In genomic region chr4:135291841-135292240, GRCm38 (mm10) we compare ENCODE assay signal across 11 mouse cellular contexts. TPM values are rescaled to one million over a fixed set of nuclear protein-coding genes. Genes with fewer than 3 reads are reported as not detected.
A peak's percentile ranks its signal among the peaks of the same experiment; 100 is the strongest.
DNase-seq lines count a peak whose midpoint lies in the region; ATAC-seq and TF ChIP-seq lines count a peak whose summit lies in the region.
"Had no signal": no experiment of that assay in that cellular context is flagged by ENCODE, and none has a peak within 500 bp of the region (broad histone marks: within the 10 kb centered on the region; RNA-seq: fewer than 3 reads in every experiment).

No protein-coding gene starts in this region.

- H3K27me3 ChIP-seq in kidney, embryonic 16.5 days (ENCODE audit: insufficient read depth, low read length) = no peaks in the 10 kb centered on the region
- H3K27me3 ChIP-seq in myocyte (ENCODE audit: control insufficient read depth, insufficient read depth, insufficient read length) = no peaks in the 10 kb centered on the region

- H3K9ac ChIP-seq in kidney, embryonic 16.5 days (replicated peaks; ENCODE audit: low read length) = no peak overlapping the region

- no peaks in the 10 kb centered on the region for H3K36me3 ChIP-seq in kidney, embryonic 16.5 days (ENCODE audit: insufficient read depth, low read length)
- no peaks in the 10 kb centered on the region for H3K36me3 ChIP-seq in myocyte (ENCODE audit: control insufficient read depth, insufficient read depth)
- H3K36me3 ChIP-seq: embryonic facial prominence, embryonic 10.5 days had no signal

- peak overlapping the region; percentile 73 for H3K27ac ChIP-seq in gastrocnemius, adult 2 months
- H3K27ac ChIP-seq in kidney, embryonic 16.5 days (ENCODE audit: low read length) = peak overlapping the region; percentile 90

- no peaks in the 10 kb centered on the region for H3K79me2 ChIP-seq in myocyte (ENCODE audit: control insufficient read depth, insufficient read depth)

- intact Hi-C loops in gastrocnemius, adult 2 months (cut with DNase I) = no loop called here

- no peaks in the 10 kb centered on the region for H3K9me3 ChIP-seq in kidney, embryonic 16.5 days (ENCODE audit: low read length)
- H3K9me3 ChIP-seq: embryonic facial prominence, embryonic 10.5 days had no signal

- peaks cover 27% of the 10 kb centered on the region for H3K4me1 ChIP-seq in kidney, embryonic 16.5 days (ENCODE audit: insufficient read depth, low read length)

- DNase-seq in gastrocnemius, adult 2 months = no peak
- no peak for DNase-seq in gastrocnemius, postnatal 4 days (ENCODE audit: low spot score in 2 of 2)
- no peak for DNase-seq in kidney, adult 8-10 months
- no peak for DNase-seq in right cerebral cortex, postnatal 36 days (ENCODE audit: low spot score in 2 of 2)
- no peak for DNase-seq in layer of hippocampus, postnatal 14 days (ENCODE audit: low spot score in 2 of 2)
- DNase-seq: cerebellum, adult 9-10 months; right cerebral cortex, postnatal 4 days had no signal

- 43% methylated on average over 6 of the region's 6 CpGs for WGBS in kidney, embryonic 16.5 days

- H3K4me2 ChIP-seq in kidney, embryonic 16.5 days (replicated peaks; ENCODE audit: low read depth, low read length) = no peak overlapping the region
- peak overlapping the region; percentile 81 for H3K4me2 ChIP-seq in myocyte (ENCODE audit: low read depth)

- H3ac ChIP-seq in myocyte (ENCODE audit: control insufficient read depth, insufficient read length) = no peak overlapping the region

- no peak for ATAC-seq in kidney, embryonic 16.5 days (ENCODE audit: low FRiP score, low TSS enrichment)
- peak; percentile 55 for ATAC-seq in inflammation-experienced regulatory T-cells, adult 6 months

- peak overlapping the region; percentile 59; the same call in 1 of the 2 replicates for H3K4me3 ChIP-seq in gastrocnemius, adult 2 months
- H3K4me3 ChIP-seq in kidney, embryonic 16.5 days (ENCODE audit: low read length) = no peak overlapping the region
- peak overlapping the region; percentile 9 for H3K4me3 ChIP-seq in myocyte

- TF ChIP-seq POLR2A in myocyte (IDR thresholded peaks at IDR 0.05; ENCODE audit: insufficient read length, low read depth) = no peak

- no peak for TF ChIP-seq CTCF in gastrocnemius, adult 2 months (IDR thresholded peaks at IDR 0.05)

TF ChIP-seq in myocyte, 11 proteins besides CTCF, POLR2A, EP300 and RAD21:
- no peak for TF ChIP-seq E2F4 (IDR thresholded peaks at IDR 0.05; ENCODE audit: insufficient read depth)

RNA-seq across cellular contexts. Expression of gene Clic4, which starts 19.2 kb away (rescaled TPM):
- total RNA-seq in gastrocnemius, adult 2 months (2021) = 10 to 100 TPM; 16.9 to 33.9 TPM
- 100 to 1,000 TPM; 109 to 115 TPM for total RNA-seq in gastrocnemius, postnatal 4 days (2021)
- 209 and 228 TPM in 2 replicates for polyA plus RNA-seq in kidney, embryonic 16.5 days (2015; fragmentation: Nextera tagmentation; extraction: Ambion mirVana)
- polyA plus RNA-seq in inflammation-experienced regulatory T-cells, adult 6 months (2017; shearing (Covaris generic)) = 1 to 10 TPM; 3.9 to 7.5 (median 6.4) TPM
- polyA plus RNA-seq in myocyte (2012; fragmentation: generic; extraction: Trizol) = 250 TPM
- 10 to 100 TPM; 37.8 to 40.9 TPM for total RNA-seq in layer of hippocampus, postnatal 14 days (2021)
